Mouse (Mus musculus) hindbrain, embryonic 10.5 days (tissue): ENCODE results near the gene Ghsr. TPM values are rescaled to one million over a fixed set of nuclear protein-coding genes. Genes with fewer than 3 reads are reported as not detected.

ENCODE experiments used
- DNase-seq: peaks from one replicate; pipeline ENCODE4 v3.0.0-alpha.2; 2017; ENCODE audit warnings: low spot score
- H3K27ac ChIP-seq: fragments of 300-500 bp; sonication (generic); 2 replicates; pipeline ENCODE4 v1.5.1; 2016; ENCODE audit warnings: mild to moderate bottlenecking, moderate library complexity
- H3K27me3 ChIP-seq: fragments of 300-500 bp; sonication (generic); 2 replicates; pipeline ENCODE4 v1.6.1; 2016; ENCODE audit warnings: mild to moderate bottlenecking; ENCODE audit not compliant: poor library complexity, insufficient read depth, severe bottlenecking
- H3K36me3 ChIP-seq: fragments of 300-500 bp; sonication (generic); 2 replicates; pipeline ENCODE4 v1.6.1; 2016; ENCODE audit warnings: mild to moderate bottlenecking, moderate library complexity
- H3K4me1 ChIP-seq: fragments of 300-500 bp; sonication (generic); replicated peaks from 2 replicates; pipeline ENCODE4 v1.6.1; 2016; ENCODE audit warnings: mild to moderate bottlenecking
- H3K4me3 ChIP-seq: fragments of 300-500 bp; sonication (generic); 2 replicates; pipeline ENCODE4 v1.5.1; 2016; ENCODE audit warnings: mild to moderate bottlenecking, moderate library complexity
- H3K9me3 ChIP-seq: fragments of 300-500 bp; sonication (generic); 2 replicates; pipeline ENCODE4 v1.6.1; 2016; ENCODE audit warnings: mild to moderate bottlenecking, moderate library complexity
- WGBS: fragments of 180-500 bp; shearing (Covaris S2); methylation state at CpG from one replicate; pipeline ENCODE4 v1.1.7; 2016; 5-methylcytosine and 5-hydroxymethylcytosine counted together
- polyA plus RNA-seq: library from polyadenylated mRNA; unstranded; fragments of >200 nt; fragmentation: Nextera tagmentation; extraction: Ambion mirVana; gene quantifications from 2 replicates; pipeline ENCODE4 v1.2.1, GENCODE M21; 2016

The Ghsr gene
- polyA plus RNA-seq: 0.09 and 0.14 TPM in 2 replicates

GRCm38 (mm10) chr3:27371276-27371621, at the start of gene Ghsr:
Gene Ghsr (plus strand): TSS chr3:27371351.
- WGBS: 1% methylated on average over 19 of the region's 19 CpGs
- Histone ChIP-seq H3K36me3 (no peaks in the 10 kb centered on the region), H3K27ac (no peak within 1 kb of the TSS), H3K4me3 (peak within 1 kb of the TSS; percentile 53), H3K4me1 (peaks cover 17% of the 10 kb centered on the region), H3K27me3 (peaks cover 58% of the 10 kb centered on the region), H3K9me3 (no peaks in the 10 kb centered on the region)
- DNase-seq: peak; percentile 8

GRCm38 (mm10) chr3:27322591-27322990, 48.6 kb upstream of the Ghsr start:
- H3K27me3 ChIP-seq: no peaks in the 10 kb centered on the region
- WGBS: 89% methylated on average over 9 of the region's 9 CpGs
- no peaks in the 10 kb centered on the region for H3K36me3 ChIP-seq
- no peak for DNase-seq
- H3K4me1 ChIP-seq: no peaks in the 10 kb centered on the region
- H3K9me3 ChIP-seq: no peaks in the 10 kb centered on the region
- H3K4me3 ChIP-seq: no peak overlapping the region
- H3K27ac ChIP-seq: no peak overlapping the region

GRCm38 (mm10) chr3:27323551-27323950, 47.6 kb upstream of the Ghsr start:
- Histone ChIP-seq H3K27me3 (no peaks in the 10 kb centered on the region), H3K27ac (no peak overlapping the region), H3K36me3 (no peaks in the 10 kb centered on the region), H3K4me3 (no peak overlapping the region), H3K4me1 (no peaks in the 10 kb centered on the region), H3K9me3 (no peaks in the 10 kb centered on the region)
- 82% methylated on average over 5 of the region's 5 CpGs for WGBS
- DNase-seq: no peak

- H3K9me3 ChIP-seq: no peaks in the 10 kb centered on the region
- WGBS: 76% methylated on average over 4 of the region's 4 CpGs
- H3K4me3 ChIP-seq: no peak overlapping the region
- no peak for DNase-seq
- H3K27ac ChIP-seq: no peak overlapping the region
- H3K27me3 ChIP-seq: no peaks in the 10 kb centered on the region
- no peaks in the 10 kb centered on the region for H3K36me3 ChIP-seq
- no peaks in the 10 kb centered on the region for H3K4me1 ChIP-seq
Observed at GRCm38 (mm10) chr3:27326633-27327191, 44.4 kb upstream of the Ghsr start.

GRCm38 (mm10) chr3:27330706-27331105, 40.4 kb upstream of the Ghsr start:
- no peaks in the 10 kb centered on the region for H3K9me3 ChIP-seq

GRCm38 (mm10) chr3:27338437-27338836, 32.7 kb upstream of the Ghsr start:
- Histone ChIP-seq H3K4me1 (peaks cover 2% of the 10 kb centered on the region; the same call in 1 of the 2 replicates), H3K9me3 (no peaks in the 10 kb centered on the region), H3K27ac (no peak overlapping the region), H3K36me3 (no peaks in the 10 kb centered on the region), H3K27me3 (no peaks in the 10 kb centered on the region), H3K4me3 (no peak overlapping the region)
- DNase-seq: peak; percentile 26
- 31% methylated on average over 6 of the region's 6 CpGs for WGBS

More at GRCm38 (mm10) chr3:27330706-27331105, 40.4 kb upstream of the Ghsr start:
- Histone ChIP-seq H3K4me1 (no peaks in the 10 kb centered on the region; the same call in 1 of the 2 replicates), H3K4me3 (no peak overlapping the region), H3K36me3 (no peaks in the 10 kb centered on the region), H3K27me3 (no peaks in the 10 kb centered on the region), H3K27ac (no peak overlapping the region)
- DNase-seq: no peak
- whole genome bisulfite sequencing: 92% methylated on average over 5 of the region's 5 CpGs

- Histone ChIP-seq H3K4me1 (peaks cover 2% of the 10 kb centered on the region; the same call in 1 of the 2 replicates), H3K27me3 (no peaks in the 10 kb centered on the region), H3K27ac (no peak overlapping the region), H3K9me3 (no peaks in the 10 kb centered on the region), H3K4me3 (no peak overlapping the region), H3K36me3 (no peaks in the 10 kb centered on the region)
- no peak for DNase-seq
- 65% methylated on average over 3 of the region's 3 CpGs for WGBS
Observed at GRCm38 (mm10) chr3:27338887-27339286, 32.3 kb upstream of the Ghsr start.

GRCm38 (mm10) chr3:27340757-27341156, 30.4 kb upstream of the Ghsr start:
- Histone ChIP-seq H3K4me3 (no peak overlapping the region), H3K27ac (no peak overlapping the region), H3K4me1 (peaks cover 2% of the 10 kb centered on the region; the same call in 1 of the 2 replicates), H3K36me3 (no peaks in the 10 kb centered on the region), H3K9me3 (no peaks in the 10 kb centered on the region), H3K27me3 (no peaks in the 10 kb centered on the region)
- 88% methylated on average over 5 of the region's 5 CpGs for WGBS
- DNase-seq: no peak

GRCm38 (mm10) chr3:27342462-27342861, 28.7 kb upstream of the Ghsr start:
- Histone ChIP-seq H3K9me3 (no peaks in the 10 kb centered on the region), H3K27me3 (no peaks in the 10 kb centered on the region), H3K4me1 (peaks cover 2% of the 10 kb centered on the region; the same call in 1 of the 2 replicates), H3K4me3 (no peak overlapping the region), H3K36me3 (no peaks in the 10 kb centered on the region), H3K27ac (no peak overlapping the region)
- 55% methylated on average over 6 of the region's 6 CpGs for WGBS
- peak; percentile 27 for DNase-seq

GRCm38 (mm10) chr3:27345526-27345925, 25.6 kb upstream of the Ghsr start:
- Histone ChIP-seq H3K4me1 (peaks cover 2% of the 10 kb centered on the region; the same call in 1 of the 2 replicates), H3K36me3 (no peaks in the 10 kb centered on the region), H3K4me3 (no peak overlapping the region), H3K27ac (no peak overlapping the region), H3K27me3 (no peaks in the 10 kb centered on the region), H3K9me3 (no peaks in the 10 kb centered on the region)
- 55% methylated on average over 6 of the region's 6 CpGs for WGBS
- no peak for DNase-seq

GRCm38 (mm10) chr3:27348462-27348861, 22.7 kb upstream of the Ghsr start:
- H3K27me3 ChIP-seq: no peaks in the 10 kb centered on the region
- no peak for DNase-seq
- no peaks in the 10 kb centered on the region for H3K4me1 ChIP-seq
- no peaks in the 10 kb centered on the region for H3K9me3 ChIP-seq
- no peaks in the 10 kb centered on the region for H3K36me3 ChIP-seq
- H3K27ac ChIP-seq: no peak overlapping the region
- WGBS: 72% methylated on average over 5 of the region's 5 CpGs
- no peak overlapping the region for H3K4me3 ChIP-seq

- no peak for DNase-seq
- Histone ChIP-seq H3K4me1 (no peaks in the 10 kb centered on the region), H3K36me3 (no peaks in the 10 kb centered on the region), H3K9me3 (no peaks in the 10 kb centered on the region), H3K27ac (no peak overlapping the region), H3K4me3 (no peak overlapping the region), H3K27me3 (no peaks in the 10 kb centered on the region)
- WGBS: 91% methylated on average over 9 of the region's 9 CpGs
Observed at GRCm38 (mm10) chr3:27351105-27351504, 20.0 kb upstream of the Ghsr start.

GRCm38 (mm10) chr3:27359100-27359720, 11.9 kb upstream of the Ghsr start:
- 84% methylated on average over 2 of the region's 2 CpGs for WGBS
- H3K4me1 ChIP-seq: no peaks in the 10 kb centered on the region
- H3K9me3 ChIP-seq: no peaks in the 10 kb centered on the region
- no peak overlapping the region for H3K27ac ChIP-seq
- no peaks in the 10 kb centered on the region for H3K36me3 ChIP-seq
- no peak overlapping the region for H3K4me3 ChIP-seq
- H3K27me3 ChIP-seq: no peaks in the 10 kb centered on the region
- no peak for DNase-seq
